Mouse (Mus musculus) heart, postnatal 25 days (tissue): ENCODE measurements around the gene Nhlrc2. TPM values are rescaled to one million over a fixed set of nuclear protein-coding genes. Genes with fewer than 3 reads are reported as not detected.
A peak's percentile ranks its signal among the peaks of the same experiment; 100 is the strongest.
"Not testable (repeated sequence)": the region's sequence is repeated elsewhere in the genome, so short reads cannot be mapped to it uniquely, and the experiment has no call there.

ENCODE experiments used
- DNase-seq: peaks from one replicate; pipeline ENCODE4 v3.0.0; 2022; ENCODE audit warnings: low spot score
- intact Hi-C: fragments of 180-260 bp; cut with DNase I; formaldehyde crosslinking; loops from one replicate; pipeline ENCODE4 v1.15.1; 2025
- total RNA-seq, 2 experiments: library from RNA; stranded (reverse); gene quantifications; 2 replicates each; pipeline ENCODE4 v1.2.3; 2021

Nhlrc2 gene
- total RNA-seq, result 10 to 100 TPM; 22.9 to 28.6 TPM

DNA sequence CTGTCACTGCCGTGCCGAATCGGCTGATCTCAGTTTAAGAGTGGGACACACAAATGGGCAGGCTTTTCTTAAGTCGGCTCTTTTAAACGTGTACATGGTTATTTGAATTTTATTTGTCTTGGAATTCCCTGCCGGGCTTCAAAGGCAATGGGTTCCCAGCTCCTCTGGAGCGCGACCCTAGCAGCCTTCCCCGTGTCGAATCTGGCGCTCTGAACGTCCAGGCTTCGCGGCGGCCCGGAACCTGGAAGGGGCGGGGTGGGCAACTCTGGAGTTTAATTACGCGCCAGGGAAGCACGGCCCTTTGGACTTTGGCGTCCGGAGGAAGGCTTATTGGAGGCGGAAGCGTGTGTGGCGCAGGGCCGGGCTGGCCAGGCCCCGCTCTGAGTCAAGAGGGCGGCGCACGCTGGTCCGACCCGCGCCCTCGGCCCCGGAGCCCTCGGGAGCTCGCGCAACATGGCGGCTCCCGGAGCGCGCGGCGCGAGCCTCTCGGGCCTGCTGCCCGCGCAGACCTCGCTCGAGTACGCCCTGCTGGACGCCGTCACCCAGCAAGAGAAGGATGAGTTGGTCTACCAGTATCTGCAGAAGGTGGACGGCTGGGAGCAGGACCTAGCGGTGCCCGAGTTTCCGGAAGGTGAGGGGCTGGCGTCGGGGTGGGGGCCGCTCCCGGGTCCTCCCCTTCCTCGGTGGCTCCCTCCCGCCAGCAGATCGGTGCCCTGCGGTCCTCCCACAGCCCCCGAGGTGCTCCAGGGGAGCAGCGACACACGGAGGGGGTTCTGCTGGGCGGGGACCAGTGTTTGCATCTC lies at the start of gene Nhlrc2:
Gene Nhlrc2, plus strand, starts transcription at position 32 of the 803 bp plus-strand sequence.
- peak; percentile 86 for DNase-seq
- intact Hi-C loops, result no loop called here

DNA sequence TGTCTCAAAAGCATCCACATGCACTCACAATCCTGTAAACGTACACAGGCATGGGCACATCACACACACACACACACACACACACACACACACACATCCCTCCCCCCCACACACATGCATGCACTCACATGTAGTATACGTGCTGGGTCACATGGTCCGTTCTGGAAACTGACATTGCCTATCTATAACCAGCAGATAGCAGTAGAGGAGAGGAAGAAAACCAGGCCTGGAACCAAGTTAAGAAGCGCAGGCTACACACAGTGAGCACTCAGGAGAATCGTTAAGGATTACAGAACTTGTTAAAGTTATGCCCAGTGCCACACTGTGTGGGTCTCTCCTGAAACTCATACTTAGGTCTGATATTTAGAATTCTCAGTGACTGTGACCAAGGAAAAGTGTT lies 45.0 kb upstream of the Nhlrc2 start:
- intact Hi-C loops, DNase-seq: not testable (repeated sequence)

DNA sequence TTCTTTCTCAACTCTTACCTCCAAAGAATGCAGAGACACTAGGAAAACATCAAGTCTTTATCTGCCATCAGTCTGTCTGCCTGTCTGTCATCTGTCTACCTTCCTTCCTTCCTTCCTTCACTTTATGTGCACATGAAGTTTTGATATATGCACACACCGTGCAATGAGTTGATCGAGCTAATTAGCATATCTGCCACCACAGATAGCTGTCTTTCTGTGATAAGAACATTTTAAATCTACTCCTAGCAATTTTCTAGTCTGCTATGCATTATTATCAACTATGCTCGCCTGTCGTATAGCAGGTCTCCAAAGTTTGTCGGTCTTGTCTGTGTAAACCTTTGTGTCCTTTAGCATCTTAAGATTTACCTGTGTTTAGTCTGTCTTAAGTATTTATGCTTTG lies 44.5 kb upstream of the Nhlrc2 start:
- DNase-seq, intact Hi-C loops: not testable (repeated sequence)

DNA sequence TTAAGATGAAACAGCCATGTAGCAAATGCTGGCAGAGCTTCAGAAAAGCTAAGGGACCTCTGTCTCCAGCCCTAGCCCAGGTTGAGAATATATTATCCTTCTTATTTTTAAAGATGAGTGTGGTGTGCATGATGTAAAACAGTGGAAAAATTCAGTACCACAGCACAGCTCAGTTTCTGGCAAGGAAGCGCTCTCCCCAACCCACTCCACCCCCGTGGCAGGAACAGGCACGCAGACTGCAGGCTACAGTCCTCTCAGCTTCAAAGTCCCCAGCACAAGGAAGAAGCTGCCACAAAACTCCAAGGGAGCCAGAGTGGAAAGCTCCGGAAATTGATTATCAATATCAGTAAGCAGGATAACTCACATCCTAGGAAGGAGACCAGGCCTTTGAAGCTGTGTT lies 36.9 kb upstream of the Nhlrc2 start:
- DNase-seq, intact Hi-C loops: not testable (repeated sequence)

DNA sequence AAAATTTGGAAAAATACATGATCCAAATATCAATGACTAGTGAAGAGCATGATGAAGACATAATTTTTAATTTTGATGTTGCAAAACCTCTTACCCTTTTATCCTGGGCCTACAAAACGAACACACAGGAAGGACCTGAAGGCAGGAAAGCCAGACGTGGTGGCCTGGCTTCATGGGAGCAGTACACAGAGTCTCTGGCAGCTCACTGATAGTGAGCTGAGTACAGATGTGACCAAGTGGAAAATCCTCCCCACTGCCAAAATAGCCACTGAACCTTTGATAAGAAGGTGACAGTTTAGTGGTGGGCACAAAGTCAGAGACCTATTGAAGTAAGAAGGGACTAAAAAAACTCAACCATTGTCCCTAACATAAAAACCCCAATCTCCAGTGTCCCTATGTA lies 34.5 kb upstream of the Nhlrc2 start:
- intact Hi-C loops, DNase-seq: not testable (repeated sequence)

DNA sequence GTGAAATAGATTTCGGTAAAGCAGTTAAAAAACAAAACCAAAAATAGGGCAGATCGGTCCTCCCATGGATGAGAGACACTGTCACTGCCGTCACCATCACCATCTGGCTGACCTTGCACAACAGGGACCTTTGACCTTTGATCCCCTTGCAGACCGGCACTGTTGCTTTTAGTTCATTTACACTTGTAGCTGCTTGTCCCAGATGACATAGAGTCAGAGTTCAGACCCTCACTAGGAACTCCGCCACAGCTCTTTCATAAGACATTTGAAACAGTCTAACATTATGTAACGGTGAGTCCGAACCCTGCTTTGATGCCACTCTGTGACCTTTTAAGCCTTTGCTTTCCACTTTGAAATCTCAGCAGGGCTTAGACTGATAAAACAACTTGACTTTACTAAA lies 28.7 kb upstream of the Nhlrc2 start:
- DNase-seq, intact Hi-C loops: not testable (repeated sequence)

DNA sequence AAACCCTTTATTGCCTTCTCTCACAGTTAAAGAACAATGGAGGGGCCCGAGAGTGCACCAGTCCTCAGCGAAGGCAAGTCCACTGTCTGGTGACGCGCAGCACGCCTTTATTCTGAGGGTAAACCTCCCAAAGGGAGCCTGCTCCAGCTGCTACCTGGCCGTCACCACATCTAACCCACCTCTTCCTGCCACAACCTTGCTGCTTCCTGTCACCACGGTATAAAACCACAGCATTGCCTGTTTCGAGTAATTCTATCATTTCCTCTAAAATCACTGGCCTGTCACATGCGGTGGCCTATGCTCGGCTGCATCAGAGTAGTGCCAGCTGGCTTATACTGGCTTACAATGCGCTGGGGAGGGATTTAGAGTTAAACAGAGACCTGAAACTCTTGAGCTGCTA lies 17.5 kb upstream of the Nhlrc2 start:
- intact Hi-C loops, DNase-seq: not testable (repeated sequence)

DNA sequence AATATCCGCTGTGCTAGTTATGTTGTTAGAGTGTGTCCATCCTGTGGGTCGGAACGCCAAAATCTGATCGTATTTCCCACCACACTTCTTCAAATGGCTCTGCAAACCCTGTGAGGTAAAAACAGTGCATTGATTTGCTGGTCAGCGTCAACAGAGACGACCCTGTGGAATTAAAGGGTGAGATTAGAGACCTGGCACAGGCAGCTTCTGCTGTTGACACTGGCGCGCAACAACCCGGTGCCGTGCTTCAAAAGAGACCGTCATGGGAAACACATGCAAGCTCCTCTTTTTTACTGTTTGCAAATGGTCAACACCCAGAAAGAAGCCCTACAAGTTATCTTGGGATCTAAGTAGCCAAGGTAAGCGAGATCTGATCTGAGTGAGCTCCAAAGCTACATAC lies 16.8 kb upstream of the Nhlrc2 start:
- no peak for DNase-seq
- intact Hi-C loops, result no loop called here

DNA sequence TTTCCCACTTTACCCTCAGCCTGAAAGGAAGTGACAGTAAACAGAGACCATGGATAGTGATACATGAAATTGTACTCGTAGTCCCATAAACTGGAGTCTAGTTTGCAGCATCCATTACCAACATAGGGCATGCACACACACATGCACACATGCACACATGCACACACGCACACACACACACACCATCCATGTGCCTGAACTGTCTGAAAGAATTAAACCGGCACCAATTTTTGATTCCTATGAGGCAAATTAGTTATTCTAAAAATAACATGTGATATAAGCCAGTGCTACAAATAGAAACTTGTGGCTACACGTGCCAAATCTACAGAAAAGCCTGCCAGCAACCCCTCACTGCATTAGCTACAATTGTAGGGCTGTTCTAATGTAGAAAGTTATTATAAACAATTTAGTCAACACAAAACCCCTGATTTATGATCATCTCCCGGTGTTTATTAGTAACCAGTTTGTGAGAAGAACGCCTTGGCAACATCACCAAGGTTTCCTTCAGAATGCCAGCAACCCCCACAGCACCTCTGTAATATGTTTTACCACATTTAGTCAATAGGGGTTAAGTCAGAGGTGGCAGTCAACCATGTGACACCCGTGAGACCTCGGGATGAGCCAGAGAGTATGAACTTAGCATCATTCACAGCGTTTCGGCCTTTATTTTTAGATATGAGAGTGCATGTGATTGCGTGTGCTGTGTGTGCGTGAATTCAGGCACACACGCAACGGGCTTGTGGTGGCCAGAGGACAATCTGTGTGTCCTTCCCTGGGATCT lies 14.6 kb upstream of the Nhlrc2 start:
- intact Hi-C loops, result no loop called here
- DNase-seq, result no peak

DNA sequence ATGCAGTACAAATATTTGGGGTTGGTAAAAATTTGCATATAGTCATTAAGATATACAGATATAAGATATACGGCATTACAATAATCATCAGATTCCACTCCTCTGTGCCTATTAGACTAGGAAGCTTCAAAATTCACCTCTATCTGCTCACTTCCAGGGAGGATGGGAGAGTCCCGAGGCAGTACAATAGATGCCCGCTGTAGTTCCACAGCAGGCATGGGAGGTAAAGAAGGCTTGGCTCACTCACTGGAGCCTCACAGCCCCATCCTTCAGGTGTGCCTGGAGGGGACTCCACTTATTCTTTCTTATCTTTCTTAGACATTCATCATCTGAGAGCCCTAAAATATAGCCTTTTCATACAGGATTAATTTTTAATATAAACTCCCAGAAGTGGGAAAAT lies 13.7 kb upstream of the Nhlrc2 start:
- intact Hi-C loops, result no loop called here
- no peak for DNase-seq

DNA sequence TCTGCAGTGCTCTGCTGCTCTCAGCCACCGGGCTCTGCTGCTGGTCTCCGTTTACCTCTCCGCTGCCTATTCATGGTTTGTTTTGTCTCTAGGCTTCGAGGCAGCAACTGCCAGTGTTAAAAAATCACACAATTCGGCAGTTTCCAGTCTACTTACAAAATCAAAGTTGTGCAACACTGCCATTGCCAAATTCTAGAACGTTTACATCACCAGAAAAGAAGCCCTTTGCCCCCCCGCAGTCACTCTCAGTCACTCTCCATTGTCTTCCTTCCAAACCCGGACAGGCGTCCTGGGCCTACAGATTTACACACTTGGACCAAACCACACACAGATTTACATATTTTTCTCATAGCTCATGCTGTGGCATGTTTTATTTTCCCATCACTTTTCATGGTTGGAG lies 13.0 kb upstream of the Nhlrc2 start:
- DNase-seq, result no peak
- intact Hi-C loops, result no loop called here

DNA sequence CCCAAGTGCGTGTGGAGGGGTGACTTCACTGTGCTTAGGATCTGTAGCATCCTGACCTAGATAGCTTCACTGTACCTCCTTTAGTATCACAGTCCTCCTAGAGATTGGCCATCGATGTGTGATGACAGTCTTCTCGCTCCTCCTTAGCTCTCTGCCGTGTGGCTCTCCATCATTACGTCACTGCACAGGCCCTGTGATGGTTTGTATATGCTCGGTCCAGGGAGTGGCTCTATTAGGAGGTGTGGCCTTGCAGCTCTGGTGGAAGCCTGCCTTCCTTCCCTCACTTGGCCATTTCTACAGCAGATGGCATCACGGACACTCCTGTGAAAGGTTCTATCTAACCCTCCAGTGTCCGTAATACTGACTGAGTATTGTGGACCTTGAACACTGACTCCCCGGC lies 12.3 kb upstream of the Nhlrc2 start:
- DNase-seq, result no peak
- intact Hi-C loops, result no loop called here

DNA sequence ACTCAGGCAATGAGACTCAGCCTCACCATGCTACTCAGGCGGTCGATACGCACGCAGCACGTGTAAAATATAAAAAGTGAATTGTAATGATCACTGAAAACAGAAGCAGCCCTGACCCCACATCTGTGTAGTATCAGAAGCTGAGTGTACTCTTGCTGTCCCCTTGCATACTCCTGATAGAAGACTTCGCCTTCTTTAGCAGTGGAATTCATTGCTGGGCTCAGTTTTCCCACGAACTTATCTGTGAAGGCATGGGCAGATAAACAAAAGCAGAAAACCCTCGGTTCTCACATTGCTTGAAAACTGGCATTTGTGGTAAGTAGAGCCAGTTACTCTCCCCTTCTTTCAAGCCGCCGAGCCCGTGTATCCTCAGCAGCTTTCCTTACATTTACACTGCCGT lies 4.7 kb upstream of the Nhlrc2 start:
- intact Hi-C loops, result no loop called here
- no peak for DNase-seq

DNA sequence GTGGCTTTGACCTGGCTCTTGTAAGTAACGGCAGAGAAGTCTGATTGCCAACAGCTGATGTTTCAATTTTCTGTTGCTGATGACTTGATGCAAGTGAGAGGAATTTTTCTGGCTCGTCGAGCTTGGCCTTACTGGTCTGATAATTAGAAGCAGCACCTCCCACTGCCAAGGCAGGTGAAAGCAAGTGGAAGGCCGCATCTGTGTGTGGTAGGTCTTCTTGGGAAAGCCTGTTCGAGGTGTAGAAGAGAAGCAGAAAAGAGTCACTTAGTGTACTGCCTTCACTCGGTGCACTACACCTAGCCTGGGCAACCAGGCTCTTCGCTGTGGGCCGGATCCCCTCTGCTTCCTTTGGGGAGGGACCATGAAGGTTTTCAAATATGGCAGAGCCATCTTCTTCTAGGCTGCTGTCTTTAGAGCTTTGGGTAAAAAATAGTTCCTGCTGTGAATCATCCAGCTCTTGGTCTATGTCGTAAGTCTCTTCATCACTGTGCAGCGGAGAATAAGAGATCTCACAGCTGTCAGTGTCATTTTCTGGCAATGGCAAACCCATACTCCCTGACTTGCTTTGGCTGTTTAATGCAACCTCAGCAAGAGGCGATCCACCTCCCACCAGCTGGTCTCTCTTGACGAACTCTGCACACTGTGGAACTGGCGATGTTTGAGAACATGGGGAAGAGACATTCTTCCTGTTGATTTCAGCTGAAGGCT lies 3.2 kb upstream of the Nhlrc2 start:
- intact Hi-C loops, result no loop called here
- DNase-seq, result no peak

DNA sequence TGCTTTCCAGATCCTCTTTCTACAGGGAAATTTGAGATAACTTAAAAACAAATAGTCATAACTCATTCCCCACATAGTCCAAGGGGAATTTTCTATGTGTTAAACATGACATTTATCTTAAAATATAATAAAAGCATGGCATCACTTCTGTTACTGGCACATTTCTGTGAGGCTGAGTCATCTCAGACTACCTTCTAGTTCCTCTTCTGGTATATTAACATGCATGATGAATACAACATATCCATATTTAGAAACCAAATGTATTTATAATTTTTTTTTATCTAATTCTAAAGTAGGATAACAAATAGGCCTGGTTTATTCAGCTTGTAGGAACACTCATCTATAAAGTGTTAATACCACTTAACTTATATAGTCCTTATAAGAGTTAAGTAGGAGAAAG lies 2.0 kb upstream of the Nhlrc2 start:
- DNase-seq, result no peak
- intact Hi-C loops, result no loop called here

DNA sequence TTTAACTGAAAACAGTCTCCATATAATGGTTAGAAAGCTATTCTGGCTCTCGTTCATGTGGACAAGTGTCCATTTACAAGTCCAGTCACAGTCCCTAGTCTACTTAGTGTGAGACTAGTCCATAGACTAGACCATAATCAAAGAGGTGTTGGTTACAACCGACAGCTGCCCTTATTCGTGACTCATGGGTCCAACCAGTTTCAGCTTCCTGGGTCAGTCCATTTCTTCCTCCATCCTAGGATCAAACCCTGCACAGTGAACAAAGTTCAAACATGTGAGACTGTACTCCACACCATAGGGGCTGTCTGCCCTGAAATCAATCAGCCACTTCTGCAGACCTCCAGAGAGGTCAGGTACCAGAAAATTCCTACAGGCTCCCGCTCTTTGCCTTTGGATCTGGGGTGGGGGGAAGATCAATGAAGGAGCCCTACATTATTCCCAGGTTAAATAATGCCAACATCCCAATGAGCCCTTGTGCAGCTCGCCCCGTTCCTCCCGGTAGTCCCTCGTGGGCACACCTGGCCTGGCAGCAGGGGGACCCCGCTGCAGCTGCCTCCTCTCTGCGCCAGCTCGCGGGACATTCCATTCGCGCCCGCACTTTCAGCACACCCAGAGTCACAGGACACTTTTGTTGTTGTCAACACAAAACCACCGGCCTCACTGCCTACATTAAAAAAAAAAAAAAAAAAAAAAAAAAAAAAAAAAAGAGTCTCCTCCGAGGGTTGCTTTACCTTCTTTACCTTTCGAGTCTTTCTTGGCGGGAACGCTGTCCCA lies 418 bp upstream of the Nhlrc2 start, which contains the start of gene Dclre1a:
Gene Dclre1a, minus strand, starts transcription at position 767 of the 774 bp plus-strand sequence.
- intact Hi-C loops, result no loop called here
- peak; percentile 26 for DNase-seq

DNA sequence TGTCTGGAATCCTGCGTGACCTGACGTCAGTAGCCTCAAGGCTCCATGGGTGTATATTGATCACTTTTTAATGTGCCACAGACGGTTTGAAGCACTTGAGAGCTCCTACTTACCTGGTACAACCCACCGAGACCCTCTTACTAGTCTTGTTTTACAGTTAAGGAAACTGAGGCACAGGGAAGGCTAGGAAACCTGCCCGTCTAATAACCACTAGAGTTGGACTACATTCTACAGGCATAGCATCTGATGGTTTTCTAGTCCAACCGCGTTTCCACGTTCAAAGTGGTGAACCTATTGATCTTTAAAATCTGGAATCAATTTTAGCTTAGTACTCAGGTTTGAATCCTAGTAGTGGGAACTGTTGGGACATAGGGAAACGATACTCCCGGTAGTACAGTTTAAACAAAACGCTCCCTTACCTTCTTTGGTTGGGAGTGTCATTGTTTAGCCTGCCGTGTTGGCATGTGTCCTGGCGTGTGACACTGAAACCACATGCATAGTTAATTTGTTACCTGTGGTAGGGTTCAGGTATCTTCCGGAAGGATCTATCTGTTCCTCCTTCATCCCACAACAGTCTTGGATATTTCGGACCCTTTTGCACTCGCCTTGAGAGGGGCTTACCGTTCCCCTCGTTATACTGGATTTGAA lies 1.1 kb downstream of the Nhlrc2 start:
- no peak for DNase-seq
- intact Hi-C loops, result no loop called here

DNA sequence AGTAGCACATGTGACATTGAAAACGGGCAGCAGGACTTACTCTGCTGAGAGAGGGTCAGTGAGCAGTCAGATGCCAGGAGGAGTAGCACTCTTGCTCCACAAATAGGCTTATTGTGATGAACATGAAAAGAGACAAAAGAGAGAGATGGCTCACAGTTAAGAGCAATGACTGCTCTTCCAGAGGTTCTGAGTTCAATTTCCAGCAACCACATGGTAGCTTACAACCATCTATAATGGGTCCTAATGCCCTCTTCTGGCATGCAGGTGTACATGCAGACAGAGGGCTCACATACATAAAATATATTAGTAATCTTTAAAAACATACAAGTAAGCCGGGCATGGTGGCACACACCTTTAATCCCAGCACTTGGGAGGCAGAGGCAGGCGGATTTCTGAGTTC lies 5.1 kb downstream of the Nhlrc2 start:
- no peak for DNase-seq
- intact Hi-C loops, result no loop called here

DNA sequence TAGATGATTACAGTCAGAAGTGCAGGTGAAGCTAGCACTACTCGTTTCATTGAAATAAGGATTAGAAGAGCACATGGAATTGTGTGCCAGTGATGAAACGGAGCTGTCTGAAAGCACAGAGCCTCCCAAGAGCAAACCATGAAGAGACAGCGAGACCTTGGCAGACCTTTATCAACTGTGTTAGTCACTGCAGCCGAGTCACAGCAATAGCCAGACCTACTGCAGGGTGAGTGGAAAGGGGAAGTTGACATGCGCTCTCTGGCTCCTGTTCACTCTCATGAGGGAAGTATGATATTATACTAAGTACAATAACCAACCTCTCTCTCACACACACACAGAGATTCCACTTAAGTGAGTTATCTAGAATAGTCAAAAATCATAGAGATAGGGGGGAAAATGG lies 7.9 kb downstream of the Nhlrc2 start:
- intact Hi-C loops, result no loop called here
- peak; percentile 33 for DNase-seq
